Mouse (Mus musculus) neural tube, embryonic 14.5 days (tissue): ENCODE results near the gene Vmn1r38. TPM values are rescaled to one million over a fixed set of nuclear protein-coding genes. Genes with fewer than 3 reads are reported as not detected.
"Not testable (repeated sequence)": the region's sequence is repeated elsewhere in the genome, so short reads cannot be mapped to it uniquely, and the experiment has no call there.

Experiments
- ATAC-seq: fragments of 200-750 bp; cut with Nextera tagmentation; 2 replicates; pipeline ENCODE4 v1.8.0; 2017; ENCODE audit warnings: low read depth, mild to moderate bottlenecking, moderate TSS enrichment, moderate library complexity
- H3K27ac ChIP-seq: fragments of 300-500 bp; sonication (generic); 2 replicates; pipeline ENCODE4 v1.5.1; 2014; ENCODE audit warnings: low read depth, mild to moderate bottlenecking, control low read depth, low read length, moderate library complexity, mixed read lengths
- H3K27me3 ChIP-seq: fragments of 300-500 bp; sonication (generic); 2 replicates; pipeline ENCODE4 v1.6.1; 2014; ENCODE audit warnings: low read length; ENCODE audit not compliant: control insufficient read depth, insufficient read depth
- H3K36me3 ChIP-seq: fragments of 300-500 bp; sonication (generic); 2 replicates; pipeline ENCODE4 v1.6.1; 2014; ENCODE audit warnings: low read length, mixed read lengths; ENCODE audit not compliant: control insufficient read depth, insufficient read depth
- H3K4me1 ChIP-seq: fragments of 300-500 bp; sonication (generic); 2 replicates; pipeline ENCODE4 v1.6.1; 2014; ENCODE audit warnings: low read length; ENCODE audit not compliant: control insufficient read depth, insufficient read depth
- H3K4me2 ChIP-seq: fragments of 300-500 bp; sonication (generic); 2 replicates; pipeline ENCODE4 v1.6.1; 2014; ENCODE audit warnings: mild to moderate bottlenecking, low read depth, low read length, control low read depth
- H3K4me3 ChIP-seq: fragments of 300-500 bp; sonication (generic); 2 replicates; pipeline ENCODE4 v1.5.1; 2014; ENCODE audit warnings: low read depth, low read length, control low read depth, mixed read lengths
- H3K9ac ChIP-seq: fragments of 300-500 bp; sonication (generic); replicated peaks from 2 replicates; pipeline ENCODE4 v1.6.1; 2014; ENCODE audit warnings: low read depth, mild to moderate bottlenecking, control low read depth, low read length, mixed read lengths
- H3K9me3 ChIP-seq: fragments of 300-500 bp; sonication (generic); 2 replicates; pipeline ENCODE4 v1.6.1; 2016; ENCODE audit warnings: low read length; ENCODE audit not compliant: control insufficient read depth
- WGBS: fragments of 180-500 bp; shearing (Covaris S2); extraction: QIAGEN DNeasy Blood & Tissue Kit; methylation state at CpG from one replicate; pipeline ENCODE4 v1.1.7; 2014; 5-methylcytosine and 5-hydroxymethylcytosine counted together
- polyA plus RNA-seq: library from polyadenylated mRNA; unstranded; fragments of >200 nt; fragmentation: Nextera tagmentation; extraction: Ambion mirVana; gene quantifications from 2 replicates; pipeline ENCODE4 v1.2.1, GENCODE M21; 2014

Vmn1r38 gene
- not detected in 2 replicates for polyA plus RNA-seq

GRCm38 (mm10) chr6:66782527-66782926, at the start of gene Vmn1r38:
Gene Vmn1r38, minus strand, starts transcription at chr6:66782627.
- H3K27me3 ChIP-seq, ATAC-seq, H3K4me1 ChIP-seq, H3K36me3 ChIP-seq, H3K27ac ChIP-seq, H3K9me3 ChIP-seq, H3K4me3 ChIP-seq, H3K4me2 ChIP-seq, H3K9ac ChIP-seq: not testable (repeated sequence)

- WGBS = 95% methylated on average over 2 of the region's 2 CpGs
- Histone ChIP-seq H3K9me3 (no peaks in the 10 kb centered on the region), H3K9ac (no peak within 1 kb of the TSS), H3K27me3 (no peaks in the 10 kb centered on the region), H3K4me3 (no peak within 1 kb of the TSS), H3K27ac (no peak within 1 kb of the TSS), H3K4me2 (no peak within 1 kb of the TSS), H3K36me3 (no peaks in the 10 kb centered on the region), H3K4me1 (no peaks in the 10 kb centered on the region)
- ATAC-seq = no peak
Observed at GRCm38 (mm10) chr6:66810509-66810908, 28.1 kb upstream of the Vmn1r38 start, which contains the start of gene Vmn1r39. Gene Vmn1r39, minus strand, starts transcription at chr6:66810609.

- WGBS = 38% methylated on average over 1 of the region's 1 CpGs
- Histone ChIP-seq H3K36me3 (no peaks in the 10 kb centered on the region), H3K4me3 (no peak overlapping the region), H3K9me3 (no peaks in the 10 kb centered on the region), H3K27ac (no peak overlapping the region), H3K27me3 (no peaks in the 10 kb centered on the region), H3K4me2 (no peak overlapping the region), H3K9ac (no peak overlapping the region), H3K4me1 (no peaks in the 10 kb centered on the region)
- ATAC-seq = no peak
Observed at GRCm38 (mm10) chr6:66806311-66806710, 23.9 kb upstream of the Vmn1r38 start.

GRCm38 (mm10) chr6:66805713-66806112, 23.3 kb upstream of the Vmn1r38 start:
- ATAC-seq = no peak
- Histone ChIP-seq H3K27me3 (no peaks in the 10 kb centered on the region), H3K4me1 (no peaks in the 10 kb centered on the region), H3K36me3 (no peaks in the 10 kb centered on the region), H3K27ac (no peak overlapping the region), H3K4me3 (no peak overlapping the region), H3K9me3 (no peaks in the 10 kb centered on the region), H3K9ac (no peak overlapping the region), H3K4me2 (no peak overlapping the region)
- WGBS = 84% methylated on average over 3 of the region's 3 CpGs

- H3K4me2 ChIP-seq, H3K4me3 ChIP-seq, H3K9me3 ChIP-seq, H3K4me1 ChIP-seq, H3K36me3 ChIP-seq, H3K27ac ChIP-seq, H3K27me3 ChIP-seq, ATAC-seq, H3K9ac ChIP-seq: not testable (repeated sequence)
Observed at GRCm38 (mm10) chr6:66729082-66729481, 53.3 kb downstream of the Vmn1r38 start, which contains the start of gene Vmn1r37. Gene Vmn1r37, plus strand, starts transcription at chr6:66729382.

Other genes starting within 250 kb of the Vmn1r38 start
- gene Mad2l1, start 247.2 kb downstream of the Vmn1r38 start, polyA plus RNA-seq = 10.4 and 13.7 TPM in 2 replicates
- not detected in 2 replicates for gene Vmn1r32, start 222.5 kb downstream of the Vmn1r38 start, polyA plus RNA-seq
- not detected in 2 replicates for gene Vmn1r33, start 164.3 kb downstream of the Vmn1r38 start, polyA plus RNA-seq
- not detected in 2 replicates for gene Vmn1r34, start 138.7 kb downstream of the Vmn1r38 start, polyA plus RNA-seq
- not detected in 2 replicates for gene Vmn1r35, start 96.7 kb downstream of the Vmn1r38 start, polyA plus RNA-seq
- not detected in 2 replicates for gene Vmn1r36, start 63.5 kb downstream of the Vmn1r38 start, polyA plus RNA-seq
- not detected in 2 replicates for gene Vmn1r37, start 53.2 kb downstream of the Vmn1r38 start, polyA plus RNA-seq
- gene Vmn1r39, start 28.0 kb upstream of the Vmn1r38 start, polyA plus RNA-seq = not detected in 2 replicates
- 78.2 and 82.9 TPM in 2 replicates for gene Gng12, start 113.8 kb upstream of the Vmn1r38 start, polyA plus RNA-seq